Mouse (Mus musculus): Measurements from ENCODE around the gene Gm4881.
A peak's percentile ranks its signal among the peaks of the same experiment; 100 is the strongest.

- peak; percentile 55 for TF ChIP-seq CTCF (IDR thresholded peaks at IDR 0.05; ENCODE audit: low read depth, low read length)
- TF ChIP-seq POLR2A (IDR thresholded peaks at IDR 0.05; ENCODE audit: extremely low read depth, insufficient read depth, low read length): no peak
These were observed 30.8 kb upstream of the Gm4881 start for GRCm38 (mm10) chr7:24974893-24975595.

Measured in liver, adult 2 months (tissue).